Mouse (Mus musculus): ENCODE measurements at regions not wholly inside any gene's neighbourhood (a gene's known extent, or its start where the extent isn't known, plus 50 kb on each side); places are given as distances from the start of the nearest gene placed in this dataset.
A peak's percentile ranks its signal among the peaks of the same experiment; 100 is the strongest.

DNA sequence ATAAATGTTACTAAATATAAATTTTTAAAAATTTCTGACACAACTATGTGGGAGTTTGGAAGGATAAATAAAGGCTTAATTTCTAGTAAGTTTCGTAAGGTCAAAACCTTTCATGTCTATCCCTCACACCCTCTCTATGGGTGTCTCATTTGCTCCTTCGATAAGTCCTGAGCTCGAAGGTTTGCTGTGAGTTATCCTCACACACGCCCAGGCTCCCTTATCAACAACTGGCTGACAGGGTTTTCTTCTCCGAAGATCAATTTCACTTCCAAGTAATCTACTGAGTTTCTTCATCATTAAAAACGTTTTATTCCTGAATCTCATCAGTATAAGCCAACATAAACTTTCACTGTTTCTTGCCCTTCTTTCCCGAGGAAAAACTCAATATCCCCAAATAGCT, 416.0 kb upstream of the Nudt12 start:
- no peak for DNase-seq (ENCODE audit: extremely low spot score in 1 of 2, low spot score in 1 of 2)

DNA sequence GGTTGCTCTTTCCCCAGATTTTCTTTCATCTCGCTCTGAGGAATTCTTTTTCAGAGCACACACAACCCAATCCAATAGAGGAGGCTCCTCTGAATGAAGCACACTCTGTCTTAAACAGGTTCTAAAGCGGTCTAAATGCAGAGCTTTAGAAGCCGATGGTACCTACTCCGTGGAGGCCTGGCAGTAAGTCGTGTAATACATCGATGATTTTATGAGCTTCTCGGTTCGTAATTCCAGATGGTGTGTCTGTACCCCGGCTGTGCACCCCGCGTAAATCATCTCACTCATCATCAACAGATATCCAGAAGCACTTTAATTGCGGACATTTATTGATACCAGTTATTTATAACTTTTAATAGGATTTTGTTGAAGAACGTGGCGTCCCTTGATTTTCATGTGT, 408.3 kb upstream of the Nudt12 start:
- peak in 1 of 2 experiments; percentile 10 for DNase-seq (ENCODE audit: extremely low spot score in 1 of 2, low spot score in 1 of 2)

DNA sequence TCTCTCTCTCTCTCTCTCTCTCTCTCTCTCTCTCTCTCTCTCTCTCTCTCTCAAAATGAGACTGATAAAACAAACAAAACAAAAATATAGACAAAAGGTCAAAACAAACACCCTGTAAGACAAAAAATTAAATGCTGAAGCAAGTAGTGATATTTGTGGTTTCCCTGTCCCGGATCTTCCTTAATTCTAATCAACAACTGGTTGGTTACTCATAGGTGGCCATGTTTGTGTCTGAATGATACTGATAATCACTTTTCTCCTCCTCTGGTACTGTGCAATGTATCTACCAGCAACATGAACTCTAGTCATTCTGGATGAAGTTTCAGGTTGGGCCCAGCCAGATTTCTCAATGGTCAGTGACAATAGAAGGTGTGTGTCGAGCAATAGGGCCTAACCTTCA, 396.1 kb upstream of the Nudt12 start:
- DNase-seq (ENCODE audit: extremely low spot score in 1 of 2, low spot score in 1 of 2) = no peak

DNA sequence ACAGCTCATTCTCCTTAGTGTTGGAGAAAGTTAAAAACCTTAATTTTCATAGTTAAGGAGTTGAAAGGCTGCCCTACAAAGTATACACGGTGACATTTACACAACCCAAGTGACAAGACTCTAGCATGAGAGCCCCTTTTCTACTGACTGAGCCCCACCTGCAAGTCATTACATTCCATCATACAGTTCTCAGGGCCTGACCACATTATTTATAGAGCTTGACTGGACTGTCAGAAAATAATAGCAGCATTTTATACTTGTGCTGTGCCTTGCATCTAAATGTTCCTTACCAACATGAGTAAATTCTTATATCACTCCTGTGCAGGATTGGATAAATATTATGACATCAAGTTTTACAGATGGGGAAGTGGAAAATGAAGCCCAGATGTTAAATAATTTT, 391.4 kb upstream of the Nudt12 start:
- no peak for DNase-seq (ENCODE audit: extremely low spot score in 1 of 2, low spot score in 1 of 2)

DNA sequence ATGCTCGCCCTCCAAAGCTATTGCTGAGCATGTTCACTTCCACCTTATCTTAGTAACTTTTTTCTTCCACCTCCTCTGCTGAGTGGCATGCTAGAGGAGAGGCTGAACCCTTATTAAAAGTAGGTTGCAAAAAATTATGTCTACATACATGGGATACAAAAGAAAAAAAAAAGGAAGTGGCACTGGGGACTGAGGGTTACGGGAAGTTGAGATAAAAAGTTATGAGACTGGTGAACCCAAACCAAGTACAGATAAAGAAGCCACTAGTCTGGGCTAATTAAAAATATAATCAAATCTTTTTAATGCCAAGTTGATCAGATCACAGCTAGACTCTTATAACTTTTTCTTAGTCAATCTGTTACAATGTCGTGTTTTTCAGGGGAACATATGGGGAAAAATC, 384.2 kb upstream of the Nudt12 start:
- no peak for DNase-seq (ENCODE audit: extremely low spot score in 1 of 2, low spot score in 1 of 2)

DNA sequence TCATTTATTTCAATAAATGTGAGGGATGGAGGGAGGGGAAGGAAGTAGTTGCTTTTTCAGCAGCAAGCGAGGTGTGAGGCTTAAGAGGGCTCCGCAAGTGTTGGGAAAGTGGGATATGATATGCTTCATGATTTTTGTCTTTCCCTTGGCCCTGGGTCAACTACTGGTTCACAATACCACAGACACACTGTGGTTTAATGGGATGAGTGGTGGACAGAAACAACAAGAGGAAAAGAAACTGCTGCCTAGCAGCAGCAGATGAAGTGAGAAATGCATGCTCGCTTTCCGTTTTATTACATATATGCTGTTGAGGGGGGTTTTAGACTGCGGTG, 369.9 kb upstream of the Nudt12 start:
- DNase-seq (ENCODE audit: extremely low spot score in 1 of 2, low spot score in 1 of 2) = no peak

DNA sequence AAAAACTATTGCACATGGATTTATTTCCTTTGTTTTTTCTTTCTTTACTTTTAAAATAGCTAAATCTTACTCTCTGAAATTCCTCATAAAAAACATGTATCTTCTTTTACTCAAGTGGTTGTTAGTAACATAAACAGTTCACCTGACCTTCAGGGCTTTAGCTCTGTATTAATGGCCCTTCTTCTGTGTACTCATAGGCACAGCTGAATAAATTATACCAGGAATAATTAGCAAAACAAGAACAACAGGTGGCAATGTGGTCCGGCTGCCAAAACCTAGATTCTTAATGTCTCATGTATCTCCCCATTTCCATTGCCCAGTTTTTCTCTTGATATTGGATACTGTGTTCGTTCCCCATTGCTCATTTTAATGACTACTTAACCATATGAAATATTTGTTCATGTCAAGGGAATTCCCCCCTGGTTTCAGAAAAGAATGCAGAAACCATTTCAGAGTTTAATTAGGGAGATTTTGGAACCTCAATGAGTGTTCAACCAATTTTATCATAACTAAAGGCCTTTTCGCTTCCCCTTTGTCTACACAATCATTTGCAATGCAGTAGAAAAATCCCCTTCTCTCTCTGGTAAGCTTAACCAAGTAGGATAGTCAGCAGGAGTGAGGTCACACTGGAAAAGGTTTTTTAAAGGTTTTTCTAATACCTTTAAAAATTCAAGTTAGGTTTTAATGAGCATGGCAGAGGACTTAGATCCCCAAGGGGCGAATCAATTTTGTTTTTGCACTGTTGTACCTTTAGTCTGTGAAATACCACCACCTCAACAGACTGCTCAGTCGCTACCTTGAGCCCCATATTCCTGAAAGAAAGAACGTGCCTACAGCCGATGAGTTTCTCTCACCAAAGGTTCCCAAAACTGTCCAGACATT, 369.3 kb upstream of the Nudt12 start:
- DNase-seq (ENCODE audit: extremely low spot score in 1 of 2, low spot score in 1 of 2) = no peak

DNA sequence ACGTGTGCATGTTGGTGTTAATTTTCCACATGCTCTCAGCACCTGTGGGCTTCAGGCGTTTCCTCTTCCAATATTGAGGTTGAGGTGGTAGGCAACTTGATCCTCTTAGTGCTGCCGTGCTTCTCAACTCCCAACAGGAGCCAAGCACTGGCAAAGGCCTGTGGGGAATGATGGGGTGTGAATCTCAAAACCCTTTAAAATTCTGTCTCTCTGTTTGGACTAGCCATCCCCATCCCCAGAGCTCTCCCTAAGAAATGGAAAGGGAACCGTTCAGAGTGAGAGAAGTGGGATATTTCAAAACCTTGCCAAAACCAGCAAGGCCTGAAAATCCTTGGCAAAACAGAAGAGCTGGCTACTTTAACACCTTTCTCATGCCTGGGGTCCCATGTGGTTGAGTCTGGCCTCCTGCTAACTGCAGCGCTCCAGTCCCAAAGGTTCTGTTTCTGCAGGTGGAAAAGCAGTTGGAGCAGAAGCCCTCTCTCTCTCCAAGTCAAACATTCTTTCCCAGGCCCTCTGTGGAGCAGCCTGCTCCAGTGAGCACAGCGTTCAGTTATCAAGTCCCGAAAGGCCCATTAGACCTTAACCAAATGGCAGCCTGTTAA, 360.4 kb upstream of the Nudt12 start:
- no peak for DNase-seq (ENCODE audit: extremely low spot score in 1 of 2, low spot score in 1 of 2)

DNA sequence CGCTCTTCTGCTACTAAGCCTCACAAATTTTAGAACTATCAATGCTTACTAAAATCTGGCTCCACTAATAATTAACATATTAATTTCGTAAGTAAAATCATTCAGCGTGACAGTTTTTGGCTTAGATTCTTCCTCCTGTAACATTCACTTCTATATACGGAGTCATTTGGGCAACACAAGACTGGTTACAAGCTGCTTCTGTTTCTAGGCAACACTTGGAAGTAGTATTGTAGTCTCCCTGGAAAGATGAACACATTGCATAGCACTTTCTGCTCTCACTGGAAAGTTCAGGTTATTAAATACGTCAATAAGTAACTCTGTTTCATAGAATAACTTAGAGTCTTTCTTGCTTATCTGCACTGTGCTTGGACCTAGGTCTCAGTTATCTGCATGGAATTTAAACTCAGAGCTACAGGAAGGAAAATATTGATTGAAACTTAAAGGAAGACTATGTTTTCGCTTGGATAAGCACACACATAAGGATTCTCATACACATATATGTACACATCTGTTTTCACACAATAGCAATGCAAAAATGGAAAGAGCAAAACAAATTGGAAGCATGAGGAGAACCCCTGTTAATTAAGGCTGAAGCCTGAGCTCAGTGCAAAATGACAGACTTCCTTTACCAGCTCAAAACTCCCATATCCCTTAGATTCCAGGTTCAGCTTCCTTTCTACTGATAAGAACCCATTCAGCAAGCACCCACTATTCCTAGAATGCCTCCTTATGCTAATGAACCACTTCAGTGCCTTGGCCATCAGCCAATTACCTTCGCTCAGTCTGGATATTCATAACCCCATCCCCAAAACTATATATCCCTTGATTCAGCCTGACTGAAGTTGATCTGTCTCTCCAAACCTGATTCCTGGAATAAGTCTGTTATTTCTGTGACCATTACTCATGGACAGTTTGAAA, 356.7 kb upstream of the Nudt12 start:
- DNase-seq (ENCODE audit: extremely low spot score in 1 of 2, low spot score in 1 of 2) = peak in 1 of 2 experiments; percentile 6

DNA sequence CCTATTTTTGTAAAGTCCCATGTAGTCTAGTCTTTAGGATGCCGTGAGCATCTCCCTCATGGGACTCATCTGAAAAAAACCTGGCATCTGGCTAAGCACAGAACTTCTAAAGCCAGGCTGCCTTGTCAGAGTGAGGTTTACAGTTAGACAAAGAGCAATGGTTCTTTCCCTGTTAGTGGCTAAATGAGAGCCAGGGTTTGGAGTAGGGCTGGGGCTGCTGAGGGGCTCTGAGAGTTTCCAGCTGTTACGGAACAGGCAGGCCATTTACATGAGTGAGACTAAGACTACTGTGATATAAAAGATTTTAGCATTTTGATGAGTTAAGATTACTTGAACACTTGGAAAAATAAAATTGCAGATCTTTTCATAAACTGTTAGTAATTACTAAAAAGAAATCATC, 352.2 kb upstream of the Nudt12 start:
- DNase-seq (ENCODE audit: extremely low spot score in 1 of 2, low spot score in 1 of 2) = no peak

DNA sequence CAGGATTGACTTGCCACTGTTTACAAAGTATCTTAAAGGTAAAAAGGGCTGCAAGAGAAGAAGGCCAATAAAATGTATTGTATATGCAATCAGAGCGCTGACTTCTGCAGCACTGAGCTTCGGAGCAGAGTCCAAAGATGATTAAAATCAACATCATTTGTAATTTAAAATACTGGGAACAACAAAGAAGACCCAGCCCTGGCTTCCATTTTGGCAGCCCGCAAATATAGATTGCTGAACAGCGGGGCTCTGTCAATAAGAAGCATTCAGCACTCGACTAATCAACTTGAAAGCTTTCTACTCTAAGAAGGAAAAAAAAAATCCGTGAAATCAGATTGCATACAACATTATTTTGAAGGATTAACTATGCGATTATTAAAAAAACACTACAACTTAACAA, 348.9 kb upstream of the Nudt12 start:
- no peak for DNase-seq (ENCODE audit: extremely low spot score in 1 of 2, low spot score in 1 of 2)

DNA sequence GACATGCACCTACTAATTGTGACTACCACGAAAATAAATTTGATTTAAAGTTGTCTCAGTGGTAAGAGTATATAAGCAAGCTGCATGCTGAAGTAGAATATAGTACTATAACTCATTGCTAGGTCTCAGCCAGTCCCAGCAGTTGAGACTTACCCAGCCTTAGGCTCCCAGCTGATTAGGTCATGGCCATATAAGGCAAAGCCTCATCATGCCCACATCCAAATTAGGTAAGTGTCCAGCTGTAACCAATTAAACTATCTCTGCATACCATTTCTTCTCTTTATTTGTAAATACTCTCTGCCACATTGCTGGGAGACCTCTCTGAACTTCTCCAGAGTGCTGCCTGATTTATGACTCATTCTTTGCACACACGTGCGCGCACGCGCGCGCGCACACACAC, 347.9 kb upstream of the Nudt12 start:
- no peak for DNase-seq (ENCODE audit: extremely low spot score in 1 of 2, low spot score in 1 of 2)

DNA sequence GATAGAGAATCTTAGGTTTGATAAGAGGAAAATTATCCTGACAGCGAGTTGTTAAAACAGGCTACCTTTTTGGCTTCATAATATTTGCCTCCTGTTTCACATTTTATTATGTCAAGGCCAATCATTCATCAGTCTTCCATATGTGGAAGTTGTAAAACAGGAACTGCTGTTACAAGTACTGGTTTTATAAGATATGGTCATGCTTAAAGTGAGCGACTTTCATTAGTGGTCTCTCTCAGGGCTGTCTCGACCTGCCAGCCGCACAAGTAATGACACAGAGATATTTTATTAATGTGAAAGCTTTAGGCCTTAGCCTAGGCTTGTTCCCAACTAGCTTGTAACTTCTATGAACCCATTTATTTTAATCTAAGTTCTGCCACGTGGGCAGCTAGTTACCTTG, 346.3 kb upstream of the Nudt12 start:
- no peak for DNase-seq (ENCODE audit: extremely low spot score in 1 of 2, low spot score in 1 of 2)

DNA sequence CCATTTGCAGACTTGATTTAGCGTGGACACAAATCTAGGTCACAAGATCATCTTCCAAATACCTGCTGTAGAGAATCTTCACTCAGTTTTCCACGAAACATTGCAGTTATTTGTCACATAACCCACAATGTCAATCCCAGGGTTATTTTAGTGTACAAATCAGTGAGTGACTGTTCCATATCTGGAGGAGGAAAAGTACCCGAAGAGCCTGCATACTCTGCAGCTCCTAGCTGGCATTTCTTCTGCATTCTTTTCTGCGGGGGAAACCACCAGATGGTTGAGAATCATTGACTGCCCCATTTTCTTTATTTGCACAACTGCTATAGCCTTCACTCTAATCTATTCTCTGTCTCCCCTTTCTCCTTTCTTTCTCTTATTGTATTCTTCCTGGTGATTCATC, 332.4 kb upstream of the Nudt12 start:
- peak; percentile 2 to 31 for DNase-seq (ENCODE audit: extremely low spot score in 1 of 2, low spot score in 1 of 2)

DNA sequence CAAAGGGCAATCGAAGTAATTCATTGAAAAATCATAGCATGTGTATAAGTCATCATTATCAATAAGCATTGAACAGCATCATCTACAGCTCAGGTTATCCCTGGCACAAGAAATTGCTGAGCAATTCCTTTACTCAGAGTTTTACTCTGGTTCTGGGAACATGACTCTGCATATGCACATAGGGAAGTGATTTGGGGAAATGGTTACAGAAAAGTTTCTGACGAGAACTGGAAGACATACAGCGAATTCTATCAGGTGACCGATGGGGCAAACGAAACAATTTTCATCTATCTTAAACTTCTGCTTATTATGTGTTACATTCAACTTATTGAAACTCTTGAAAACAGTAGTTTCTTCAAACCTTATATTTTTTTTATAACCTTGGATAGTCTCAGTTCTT, 284.8 kb upstream of the Nudt12 start:
- DNase-seq (ENCODE audit: extremely low spot score in 1 of 2, low spot score in 1 of 2) = no peak

DNA sequence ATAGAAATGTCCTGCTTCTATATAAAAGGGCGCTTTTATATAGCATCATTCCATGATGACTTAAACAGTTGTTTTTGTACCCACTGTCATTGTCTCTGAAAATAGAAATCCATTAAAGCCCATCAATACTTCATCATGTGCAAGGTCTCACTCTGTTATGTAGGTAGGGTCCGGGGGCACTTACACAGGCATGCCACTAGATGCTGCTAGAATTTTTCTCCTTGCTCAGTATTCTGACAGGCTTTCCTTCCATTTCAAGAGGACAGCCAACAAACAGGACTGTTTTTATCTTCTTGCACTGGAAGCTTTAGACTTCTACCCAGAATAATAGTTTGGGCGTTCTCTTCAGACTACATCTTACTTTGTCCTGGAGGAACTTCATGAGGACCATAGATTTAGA, 268.2 kb upstream of the Nudt12 start:
- DNase-seq (ENCODE audit: extremely low spot score in 1 of 2, low spot score in 1 of 2) = peak in 1 of 2 experiments; percentile 60

DNA sequence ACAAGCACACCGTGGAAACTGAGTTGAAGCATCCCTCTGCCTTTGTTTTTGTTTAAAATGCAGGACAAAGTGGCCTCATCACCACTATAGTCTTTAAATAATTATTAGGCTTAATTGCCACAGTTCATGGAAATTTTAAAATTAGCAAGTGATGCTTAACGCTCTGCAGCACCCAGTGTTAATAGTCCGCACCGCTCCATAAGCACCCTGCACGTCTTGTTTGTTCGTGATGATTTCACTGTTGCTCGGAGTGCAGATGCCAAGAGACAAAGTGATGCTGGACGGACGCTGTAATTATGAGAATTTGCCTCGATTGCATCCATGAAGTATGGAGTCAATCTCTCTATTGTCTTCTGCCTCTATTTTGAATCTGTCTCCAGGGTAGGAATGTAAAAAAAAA, 266.6 kb upstream of the Nudt12 start:
- no peak for DNase-seq (ENCODE audit: extremely low spot score in 1 of 2, low spot score in 1 of 2)

DNA sequence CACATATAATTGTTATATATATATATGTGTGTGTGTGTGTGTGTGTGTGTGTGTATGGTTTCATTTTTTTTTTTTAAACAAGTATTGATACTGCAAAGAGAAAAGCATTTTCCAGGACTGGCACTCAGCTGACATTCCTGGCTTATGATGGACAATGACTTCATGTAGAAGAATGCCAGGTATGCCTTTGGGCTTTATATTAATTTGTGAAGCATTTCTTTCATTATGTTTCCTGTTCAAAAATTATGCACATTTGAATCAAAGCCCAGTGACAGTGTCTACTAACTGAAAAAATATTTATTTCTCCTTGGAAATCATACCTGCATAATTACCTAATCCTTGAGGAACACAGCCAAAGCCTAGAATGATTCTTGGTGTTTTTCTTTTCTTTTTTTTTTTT, 256.4 kb upstream of the Nudt12 start:
- DNase-seq (ENCODE audit: extremely low spot score in 1 of 2, low spot score in 1 of 2) = no peak

DNA sequence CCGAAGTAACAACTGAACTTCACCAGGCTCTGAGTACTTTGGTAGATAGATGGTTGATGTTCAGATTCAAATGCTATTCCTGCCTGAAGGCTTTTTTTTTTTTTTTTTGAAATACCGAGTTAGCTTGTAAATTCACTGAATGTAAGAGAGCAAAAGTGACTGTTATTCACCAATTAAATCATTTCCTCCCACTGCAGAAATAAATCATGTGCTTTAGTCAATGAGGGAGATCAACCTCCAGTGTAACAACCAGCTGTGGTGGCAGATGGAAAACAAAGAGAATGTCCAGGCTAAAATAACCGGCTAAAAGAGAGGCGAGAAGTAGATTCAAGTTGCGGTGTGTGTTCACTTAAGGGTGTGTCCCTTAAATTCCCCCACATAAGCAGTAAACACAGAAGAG, 235.8 kb upstream of the Nudt12 start:
- DNase-seq (ENCODE audit: extremely low spot score in 1 of 2, low spot score in 1 of 2) = no peak

DNA sequence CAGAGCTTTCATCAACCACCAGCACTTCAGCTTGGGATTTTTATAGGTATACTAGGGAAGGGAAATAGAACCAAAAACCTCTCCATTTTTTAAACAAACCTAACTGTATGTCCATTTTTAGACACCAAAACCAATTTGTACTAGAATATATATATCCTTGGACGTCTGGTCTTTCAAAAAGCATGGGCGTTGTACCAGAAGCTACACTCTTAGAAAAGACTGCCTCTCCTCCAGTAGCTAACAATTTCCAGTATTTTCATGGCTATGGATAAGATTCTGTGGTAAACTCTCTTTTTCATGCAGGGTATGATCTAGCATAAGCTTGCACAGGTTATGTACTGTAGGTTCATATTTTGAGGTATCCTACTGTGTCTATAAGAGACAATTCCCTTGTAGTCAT, 219.1 kb upstream of the Nudt12 start:
- no peak for DNase-seq (ENCODE audit: extremely low spot score in 1 of 2, low spot score in 1 of 2)

Data from frontal cortex, adult 2 months (tissue).